Mouse (Mus musculus) embryonic fibroblast, embryonic 13.5 days (primary cell): Measurements from ENCODE around the gene Col25a1.

Experiments
- CTCF ChIP-seq: IDR thresholded peaks from 2 replicates; pipeline ENCODE4 v1.5.1; 2011; ENCODE audit warnings: mild to moderate bottlenecking, control low read depth, low read length, moderate library complexity, borderline replicate concordance; ENCODE audit not compliant: insufficient read depth
- POLR2A ChIP-seq: IDR thresholded peaks from 2 replicates; pipeline ENCODE4 v1.6.1; 2011; ENCODE audit warnings: low read depth, mild to moderate bottlenecking, control low read depth, low read length, moderate library complexity

GRCm38 (mm10) chr3:130418951-130419350, 287.6 kb downstream of the Col25a1 start:
- no peak for TF ChIP-seq CTCF
- TF ChIP-seq POLR2A: no peak
